Mouse (Mus musculus): ENCODE results near the gene Vipas39. TPM values are rescaled to one million over a fixed set of nuclear protein-coding genes. Genes with fewer than 3 reads are reported as not detected.
A peak's percentile ranks its signal among the peaks of the same experiment; 100 is the strongest.
"Not testable (repeated sequence)": the region's sequence is repeated elsewhere in the genome, so short reads cannot be mapped to it uniquely, and the experiment has no call there.

The Vipas39 gene
- total RNA-seq, 2 experiments from 2014 or later = 21.7 to 23.1 TPM

- intact Hi-C loops (cut with DNase I); DNase-seq (ENCODE audit: low spot score): not testable (repeated sequence)
These were observed 60.3 kb downstream of the Vipas39 start for GRCm38 (mm10) chr12:87205789-87206188.

GRCm38 (mm10) chr12:87201694-87202093 is 64.4 kb downstream of the Vipas39 start:
- intact Hi-C loops (cut with DNase I) = no loop called here
- DNase-seq (ENCODE audit: low spot score) = no peak

GRCm38 (mm10) chr12:87199973-87200586 is 66.0 kb downstream of the Vipas39 start, which contains the start of gene Tmed8:
TSS of gene Tmed8 (minus strand) at chr12:87200454.
- intact Hi-C loops (cut with DNase I) = no loop called here
- peak; percentile 66 for DNase-seq (ENCODE audit: low spot score)

GRCm38 (mm10) chr12:87199206-87199972 is 66.7 kb downstream of the Vipas39 start, which contains the start of gene Samd15:
TSS of gene Samd15 (plus strand) at chr12:87199723.
- intact Hi-C loops (cut with DNase I) = no loop called here

GRCm38 (mm10) chr12:87198792-87199191 is 67.3 kb downstream of the Vipas39 start:
- no peak for DNase-seq (ENCODE audit: low spot score)
- intact Hi-C loops (cut with DNase I) = no loop called here

More at GRCm38 (mm10) chr12:87199206-87199972, 66.7 kb downstream of the Vipas39 start, which contains the start of gene Samd15:
- peak; percentile 3 for DNase-seq (ENCODE audit: low spot score)

GRCm38 (mm10) chr12:87196310-87196709 is 69.7 kb downstream of the Vipas39 start:
- intact Hi-C loops (cut with DNase I) = no loop called here
- DNase-seq (ENCODE audit: low spot score) = no peak

- DNase-seq (ENCODE audit: low spot score) = no peak
- intact Hi-C loops (cut with DNase I) = no loop called here
These were observed 71.0 kb downstream of the Vipas39 start for GRCm38 (mm10) chr12:87195069-87195468.

- intact Hi-C loops (cut with DNase I) = no loop called here
These were observed 73.0 kb downstream of the Vipas39 start for GRCm38 (mm10) chr12:87193008-87193407.

More at GRCm38 (mm10) chr12:87193008-87193407, 73.0 kb downstream of the Vipas39 start:
- no peak for DNase-seq (ENCODE audit: low spot score)

Small RNA genes within 50 kb of the gene (microRNA-seq; reads per million reads assigned to microRNA genes)
- gene Gm47293 = not detected

Other genes with a start within 250 kb of the Vipas39 start
- gene Tmem63c, start 244.9 kb downstream of the Vipas39 start, total RNA-seq (2021) = under 1 TPM; 0.13 to 0.14 TPM
- not detected for gene Ngb, start 163.7 kb downstream of the Vipas39 start, total RNA-seq (2021)
- gene Gstz1, start 119.1 kb downstream of the Vipas39 start, total RNA-seq (2021) = 10 to 100 TPM; 46.4 to 47.0 TPM
- gene Pomt2, start 118.3 kb downstream of the Vipas39 start, total RNA-seq (2021) = 10 to 100 TPM in 1 of 2 experiments, 1 to 10 TPM in 1; 9.5 to 11.9 TPM
- under 1 TPM; 0.21 to 0.34 TPM for gene Samd15, start 66.5 kb downstream of the Vipas39 start, total RNA-seq (2021)
- 1 to 10 TPM; 4.4 to 6.6 TPM for gene Tmed8, start 65.8 kb downstream of the Vipas39 start, total RNA-seq (2021)
- gene Noxred1, start 27.5 kb downstream of the Vipas39 start, total RNA-seq (2021) = under 1 TPM; 0.20 to 0.49 TPM
- 100 to 1,000 TPM; 126 to 158 TPM for gene Ahsa1, start 223 bp upstream of the Vipas39 start, total RNA-seq (2021)
- gene Ism2, start 33.4 kb upstream of the Vipas39 start, total RNA-seq (2021) = not detected
- gene Sptlc2, start 122.1 kb upstream of the Vipas39 start, total RNA-seq (2021) = 10 to 100 TPM; 25.0 to 26.8 TPM
- 100 to 1,000 TPM; 169 to 172 TPM for gene Slirp, start 177.6 kb upstream of the Vipas39 start, total RNA-seq (2021)
- 10 to 100 TPM in 1 of 2 experiments, 1 to 10 TPM in 1; 9.5 to 13.1 TPM for gene Alkbh1, start 177.8 kb upstream of the Vipas39 start, total RNA-seq (2021)
- 10 to 100 TPM; 41.6 to 44.4 TPM for gene Snw1, start 206.0 kb upstream of the Vipas39 start, total RNA-seq (2021)
- not detected for gene Gm5788, start 228.5 kb upstream of the Vipas39 start, total RNA-seq (2021)
- gene Gm8300, start 248.1 kb upstream of the Vipas39 start, total RNA-seq (2021) = not detected

All from heart, postnatal 25 days (tissue).